Mouse (Mus musculus) MEL (cell line): ENCODE results near the gene Pard3.

ENCODE experiments used
- CTCF ChIP-seq, 3 experiments: IDR thresholded peaks in 2 of 3; conservative IDR thresholded peaks in 1 of 3; 2 replicates each; pipeline ENCODE4 v1.5.1; 2011 to 2012; ENCODE audit warnings: low read length in 3 of 3, low read depth in 2 of 3, mild to moderate bottlenecking in 2 of 3, improper control_type of control experiment in 1 of 3, inconsistent platforms in 1 of 3, mixed read lengths in 1 of 3, moderate library complexity in 1 of 3; ENCODE audit not compliant: control insufficient read depth in 1 of 3, insufficient read depth in 1 of 3, poor library complexity in 1 of 3, severe bottlenecking in 1 of 3
- MAFK ChIP-seq: IDR thresholded peaks from 2 replicates; pipeline ENCODE4 v1.6.1; 2011; ENCODE audit warnings: low read depth, mild to moderate bottlenecking, low read length, improper control_type of control experiment, borderline replicate concordance
- POLR2A ChIP-seq, 2 experiments: IDR thresholded peaks; 2 replicates each; pipeline ENCODE4 v1.6.1; 2011 to 2012; ENCODE audit warnings: low read length in 2 of 2, mild to moderate bottlenecking in 2 of 2, control low read depth in 1 of 2, improper control_type of control experiment in 1 of 2, low read depth in 1 of 2, moderate library complexity in 1 of 2; ENCODE audit not compliant: control insufficient read depth in 1 of 2, insufficient read depth in 1 of 2, poor library complexity in 1 of 2
- ZNF384 ChIP-seq: IDR thresholded peaks from 2 replicates; pipeline ENCODE4 v1.6.1; 2012; ENCODE audit warnings: low read depth, mild to moderate bottlenecking, inconsistent platforms, low read length, improper control_type of control experiment

DNA sequence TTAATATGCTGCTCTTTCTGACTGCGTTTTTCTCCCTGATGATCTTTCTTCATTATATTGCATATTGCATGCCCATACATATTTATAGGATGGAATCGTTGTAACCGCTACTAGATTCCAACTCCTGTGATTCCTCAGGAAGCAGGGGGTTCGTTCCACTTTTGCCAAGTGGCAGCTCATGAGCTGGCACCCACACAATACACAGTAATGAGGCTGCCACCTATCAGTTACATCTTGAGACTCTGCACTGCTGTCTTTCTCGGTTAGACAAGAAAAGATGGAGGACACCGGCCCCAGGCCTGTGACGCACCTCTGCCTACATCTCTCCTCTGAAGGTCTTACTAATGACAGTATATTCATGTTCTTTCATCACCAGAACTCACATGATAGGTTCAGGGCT, 364.3 kb downstream of the Pard3 start:
- TF ChIP-seq MAFK: no peak
- no peak for TF ChIP-seq ZNF384
- no peak for TF ChIP-seq POLR2A (IDR thresholded peaks at IDR 0.05; ENCODE audit: control insufficient read depth in 1 of 2, insufficient read depth in 1 of 2, low read depth in 1 of 2, low read length in 2 of 2, poor library complexity in 1 of 2)
- TF ChIP-seq CTCF (IDR thresholded peaks at IDR 0.05 in 2 of 3, conservative IDR thresholded peaks at IDR 0.05 in 1 of 3; ENCODE audit: control insufficient read depth in 1 of 3, insufficient read depth in 1 of 3, low read depth in 2 of 3, low read length in 3 of 3, poor library complexity in 1 of 3, severe bottlenecking in 1 of 3): no peak
